Mouse (Mus musculus): ENCODE results near the gene Scube1. TPM values are rescaled to one million over a fixed set of nuclear protein-coding genes. Genes with fewer than 3 reads are reported as not detected.

The Scube1 gene
- total and polyA plus RNA-seq, 3 experiments: not detected

DNA sequence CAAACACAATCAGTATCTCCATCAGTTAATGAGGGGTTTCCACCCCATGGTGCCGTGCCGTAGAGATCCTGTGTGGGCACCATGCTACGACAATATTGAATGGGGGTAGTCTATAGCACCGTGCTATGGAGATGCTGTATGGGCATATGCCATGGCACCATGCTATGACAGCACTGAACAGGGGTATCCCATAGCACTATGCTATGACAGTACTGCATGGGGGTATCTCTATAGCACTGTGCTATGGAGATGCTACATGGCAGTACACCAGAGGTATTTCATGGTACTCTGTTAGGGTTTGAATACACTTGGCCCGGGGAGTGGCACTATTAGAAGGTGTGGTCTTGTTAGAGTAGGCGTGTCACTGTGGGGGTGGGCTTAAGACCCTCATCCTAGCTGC, 47.7 kb downstream of the Scube1 start (continued):
- TF ChIP-seq TAL1 (IDR thresholded peaks at IDR 0.05; ENCODE audit: low read length) (no peak), EP300 (IDR thresholded peaks at IDR 0.05; ENCODE audit: low read depth in 1 of 2, low read length in 2 of 2) (no peak)

DNA sequence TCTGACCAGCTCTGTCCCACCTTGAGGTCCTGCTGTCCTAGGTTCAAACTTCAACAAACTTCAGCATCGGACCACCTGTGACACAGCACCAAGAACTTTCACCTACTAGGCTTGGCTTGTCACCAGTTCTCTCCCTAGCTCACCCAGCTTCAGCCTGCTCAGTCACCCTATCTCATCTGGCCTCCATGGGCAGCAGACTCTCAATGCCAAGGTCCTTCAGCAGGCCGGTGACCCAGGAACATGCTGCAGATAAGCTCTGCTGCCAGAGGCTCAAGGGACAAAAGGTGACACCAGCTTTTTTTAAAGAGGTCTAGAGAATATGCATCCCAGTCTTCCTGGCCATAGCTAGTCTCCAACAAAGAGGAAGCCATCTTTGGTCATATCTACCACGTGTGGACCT, 48.5 kb downstream of the Scube1 start:
- H3K27me3 ChIP-seq (ENCODE audit: control insufficient read depth in 1 of 2, insufficient read depth in 2 of 2, low read length in 2 of 2): no peaks in the 10 kb centered on the region

DNA sequence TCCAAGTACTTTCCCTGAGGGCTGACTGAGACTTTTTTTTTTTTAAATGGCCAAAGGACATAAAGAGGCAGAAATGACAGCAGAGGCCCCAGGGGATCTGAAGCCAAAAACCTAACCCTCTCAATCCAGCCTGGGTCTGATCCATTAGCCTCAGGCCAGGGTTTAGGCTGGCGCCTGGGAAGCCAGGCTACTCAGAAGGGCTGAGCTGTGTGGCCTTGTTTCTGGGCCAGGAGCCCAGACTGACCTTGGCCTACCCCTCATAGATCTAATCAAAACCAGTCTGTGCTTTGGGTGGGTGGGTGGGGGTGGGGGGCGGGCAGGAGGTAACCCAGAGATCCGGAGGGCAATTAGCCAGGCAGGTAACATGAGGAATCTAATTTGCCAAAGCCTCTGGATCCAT, 51.2 kb downstream of the Scube1 start:
- no peaks in the 10 kb centered on the region for H3K9me3 ChIP-seq (replicated peaks; ENCODE audit: insufficient read depth, low read length)
- H3K27me3 ChIP-seq (ENCODE audit: control insufficient read depth in 1 of 2, insufficient read depth in 2 of 2, low read length in 2 of 2): no peaks in the 10 kb centered on the region
- no peak overlapping the region for H3K27ac ChIP-seq (ENCODE audit: control insufficient read depth, low read depth, low read length)

More for the DNA sequence above, 48.5 kb downstream of the Scube1 start:
- Histone ChIP-seq H3K79me2 (ENCODE audit: control insufficient read depth, insufficient read depth, low read length, poor library complexity) (no peaks in the 10 kb centered on the region), H3K27ac (ENCODE audit: control insufficient read depth, low read depth, low read length) (no peak overlapping the region), H3K4me3 (ENCODE audit: control insufficient read depth in 1 of 2, insufficient read depth in 1 of 2, low read depth in 2 of 2, low read length in 2 of 2) (no peak overlapping the region), H3K4me1 (ENCODE audit: control insufficient read depth in 1 of 2, insufficient read depth in 2 of 2, low read length in 2 of 2) (no peaks in the 10 kb centered on the region), H3K9me3 (replicated peaks; ENCODE audit: insufficient read depth, low read length) (no peaks in the 10 kb centered on the region), H3K36me3 (ENCODE audit: control insufficient read depth in 1 of 2, insufficient read depth in 2 of 2, low read length in 2 of 2) (no peaks in the 10 kb centered on the region), H3K9ac (ENCODE audit: control insufficient read depth, low read depth, low read length, poor library complexity, severe bottlenecking) (no peak overlapping the region)
- no peak for DNase-seq (ENCODE audit: low read depth, low spot score)
- TF ChIP-seq POLR2AphosphoS5 (IDR thresholded peaks at IDR 0.05; ENCODE audit: borderline replicate concordance, low read depth, low read length) (no peak), NELFE (IDR thresholded peaks at IDR 0.05; ENCODE audit: low read depth, low read length) (no peak), MXI1 (IDR thresholded peaks at IDR 0.05; ENCODE audit: low read depth, low read length) (no peak)

DNA sequence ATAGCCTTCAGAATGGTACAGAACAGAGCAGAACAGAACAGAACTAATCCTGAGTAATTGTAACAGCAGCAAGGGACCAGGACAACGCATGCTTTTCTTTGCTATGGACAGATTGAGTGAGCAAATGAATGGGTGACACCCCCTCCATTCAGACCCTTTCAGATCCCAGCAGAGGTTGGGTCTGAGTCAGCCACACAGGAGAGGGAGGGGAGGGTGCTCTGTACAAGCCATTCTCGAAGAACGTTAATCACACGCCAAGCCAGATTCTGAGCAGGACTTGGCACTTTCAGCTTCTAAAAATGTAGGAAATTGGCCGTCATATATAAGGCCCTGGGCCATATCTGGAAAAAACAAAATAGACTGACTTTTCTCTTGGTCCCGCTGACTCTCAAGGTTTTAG, 57.3 kb downstream of the Scube1 start:
- no peak overlapping the region for H3K9ac ChIP-seq (ENCODE audit: control insufficient read depth, low read depth, low read length, poor library complexity, severe bottlenecking)
- H3K4me1 ChIP-seq (ENCODE audit: control insufficient read depth in 1 of 2, insufficient read depth in 2 of 2, low read length in 2 of 2): no peaks in the 10 kb centered on the region
- no peak overlapping the region for H3K27ac ChIP-seq (ENCODE audit: control insufficient read depth, low read depth, low read length)
- H3K27me3 ChIP-seq (ENCODE audit: control insufficient read depth in 1 of 2, insufficient read depth in 2 of 2, low read length in 2 of 2): no peaks in the 10 kb centered on the region
- no peaks in the 10 kb centered on the region for H3K36me3 ChIP-seq (ENCODE audit: control insufficient read depth in 1 of 2, insufficient read depth in 2 of 2, low read length in 2 of 2)
- no peaks in the 10 kb centered on the region for H3K9me3 ChIP-seq (replicated peaks; ENCODE audit: insufficient read depth, low read length)
- no peak for DNase-seq (ENCODE audit: low read depth, low spot score)
- TF ChIP-seq GATA1 (IDR thresholded peaks at IDR 0.05; ENCODE audit: low read depth, low read length) (no peak), POLR2A (IDR thresholded peaks at IDR 0.05; ENCODE audit: control insufficient read depth in 1 of 2, insufficient read depth in 1 of 2, low read depth in 1 of 2, low read length in 2 of 2, poor library complexity in 1 of 2) (no peak), CHD2 (IDR thresholded peaks at IDR 0.05; ENCODE audit: low read length) (no peak), HCFC1 (IDR thresholded peaks at IDR 0.05; ENCODE audit: low read depth, low read length) (no peak), ZNF384 (IDR thresholded peaks at IDR 0.05; ENCODE audit: low read depth, low read length) (no peak), RAD21 (IDR thresholded peaks at IDR 0.05; ENCODE audit: low read depth, low read length) (no peak), USF1 (IDR thresholded peaks at IDR 0.05; ENCODE audit: low read depth, low read length) (no peak), JUND (IDR thresholded peaks at IDR 0.05; ENCODE audit: low read depth, low read length) (no peak), TCF12 (IDR thresholded peaks at IDR 0.05; ENCODE audit: low read depth, low read length) (no peak), E2F4 (IDR thresholded peaks at IDR 0.05; ENCODE audit: borderline replicate concordance, low read depth, low read length) (no peak), USF2 (IDR thresholded peaks at IDR 0.05; ENCODE audit: borderline replicate concordance in 1 of 2, insufficient read depth in 1 of 2, low read depth in 1 of 2, low read length in 2 of 2) (no peak)
- H3K4me3 ChIP-seq (ENCODE audit: control insufficient read depth in 1 of 2, insufficient read depth in 1 of 2, low read depth in 2 of 2, low read length in 2 of 2): no peak overlapping the region
- H3K79me2 ChIP-seq (ENCODE audit: control insufficient read depth, insufficient read depth, low read length, poor library complexity): no peaks in the 10 kb centered on the region

More for the DNA sequence above, 51.2 kb downstream of the Scube1 start:
- no peaks in the 10 kb centered on the region for H3K36me3 ChIP-seq (ENCODE audit: control insufficient read depth in 1 of 2, insufficient read depth in 2 of 2, low read length in 2 of 2)
- DNase-seq (ENCODE audit: low read depth, low spot score): no peak
- TF ChIP-seq NRF1 (IDR thresholded peaks at IDR 0.05; ENCODE audit: insufficient read depth, low read depth, low read length, poor library complexity, severe bottlenecking) (no peak), POLR2AphosphoS5 (IDR thresholded peaks at IDR 0.05; ENCODE audit: borderline replicate concordance, low read depth, low read length) (no peak), EP300 (IDR thresholded peaks at IDR 0.05; ENCODE audit: low read depth in 1 of 2, low read length in 2 of 2) (no peak), JUND (IDR thresholded peaks at IDR 0.05; ENCODE audit: low read depth, low read length) (no peak), SMC3 (IDR thresholded peaks at IDR 0.05; ENCODE audit: low read depth, low read length) (no peak), UBTF (IDR thresholded peaks at IDR 0.05; ENCODE audit: borderline replicate concordance, insufficient read depth, low read depth, low read length) (no peak), ZMIZ1 (IDR thresholded peaks at IDR 0.05; ENCODE audit: low read depth, low read length) (no peak), NELFE (IDR thresholded peaks at IDR 0.05; ENCODE audit: low read depth, low read length) (no peak), E2F4 (IDR thresholded peaks at IDR 0.05; ENCODE audit: borderline replicate concordance, low read depth, low read length) (no peak), RAD21 (IDR thresholded peaks at IDR 0.05; ENCODE audit: low read depth, low read length) (no peak), TCF12 (IDR thresholded peaks at IDR 0.05; ENCODE audit: low read depth, low read length) (no peak), MYB (IDR thresholded peaks at IDR 0.05; ENCODE audit: low read depth, low read length) (no peak), ETS1 (IDR thresholded peaks at IDR 0.05; ENCODE audit: low read depth, low read length) (no peak), CHD1 (IDR thresholded peaks at IDR 0.05; ENCODE audit: low read depth, low read length) (no peak), HCFC1 (IDR thresholded peaks at IDR 0.05; ENCODE audit: low read depth, low read length) (no peak), BHLHE40 (IDR thresholded peaks at IDR 0.05; ENCODE audit: borderline replicate concordance, low read depth, low read length) (no peak), POLR2AphosphoS2 (IDR thresholded peaks at IDR 0.05; ENCODE audit: low read length) (no peak), SIN3A (IDR thresholded peaks at IDR 0.05; ENCODE audit: low read length) (no peak), RCOR1 (IDR thresholded peaks at IDR 0.05; ENCODE audit: low read depth, low read length) (no peak), MAFK (IDR thresholded peaks at IDR 0.05; ENCODE audit: borderline replicate concordance, low read depth, low read length) (no peak)
- H3K4me3 ChIP-seq (ENCODE audit: control insufficient read depth in 1 of 2, insufficient read depth in 1 of 2, low read depth in 2 of 2, low read length in 2 of 2): no peak overlapping the region
- H3K79me2 ChIP-seq (ENCODE audit: control insufficient read depth, insufficient read depth, low read length, poor library complexity): no peaks in the 10 kb centered on the region
- H3K4me1 ChIP-seq (ENCODE audit: control insufficient read depth in 1 of 2, insufficient read depth in 2 of 2, low read length in 2 of 2): no peaks in the 10 kb centered on the region
- no peak overlapping the region for H3K9ac ChIP-seq (ENCODE audit: control insufficient read depth, low read depth, low read length, poor library complexity, severe bottlenecking)
